Mouse (Mus musculus) embryonic fibroblast, embryonic 13.5 days (primary cell): ENCODE measurements around the gene Fam181a. TPM values are rescaled to one million over a fixed set of nuclear protein-coding genes. Genes with fewer than 3 reads are reported as not detected.

Experiments
- H3K27ac ChIP-seq: 2 replicates; pipeline ENCODE4 v1.5.1; 2012; ENCODE audit warnings: low read length, control low read depth, inconsistent platforms; ENCODE audit not compliant: insufficient read depth
- H3K4me1 ChIP-seq: 2 replicates; pipeline ENCODE4 v1.6.1; 2011; ENCODE audit warnings: low read length; ENCODE audit not compliant: control insufficient read depth, insufficient read depth
- H3K4me3 ChIP-seq: 2 replicates; pipeline ENCODE4 v1.5.1; 2011; ENCODE audit warnings: mild to moderate bottlenecking, control low read depth, low read length; ENCODE audit not compliant: insufficient read depth
- CTCF ChIP-seq: IDR thresholded peaks from 2 replicates; pipeline ENCODE4 v1.5.1; 2011; ENCODE audit warnings: mild to moderate bottlenecking, control low read depth, low read length, moderate library complexity, borderline replicate concordance; ENCODE audit not compliant: insufficient read depth
- POLR2A ChIP-seq: IDR thresholded peaks from 2 replicates; pipeline ENCODE4 v1.6.1; 2011; ENCODE audit warnings: low read depth, mild to moderate bottlenecking, control low read depth, low read length, moderate library complexity
- polyA plus RNA-seq: library from polyadenylated mRNA; stranded (reverse); fragments of >200 nt; gene quantifications from 2 replicates; pipeline ENCODE4 v1.2.4, GENCODE M21; 2011; ENCODE audit warnings: low read depth; ENCODE audit not compliant: missing spikeins, insufficient read length

Fam181a gene
- polyA plus RNA-seq, 1 experiment, result not detected

- no peaks in the 10 kb centered on the region for H3K4me1 ChIP-seq
- no peak for TF ChIP-seq CTCF
- no peak for TF ChIP-seq POLR2A
- H3K27ac ChIP-seq, result no peak overlapping the region
- no peak overlapping the region for H3K4me3 ChIP-seq
Observed at GRCm38 (mm10) chr12:103287276-103287675, 23.5 kb upstream of the Fam181a start.

DNA sequence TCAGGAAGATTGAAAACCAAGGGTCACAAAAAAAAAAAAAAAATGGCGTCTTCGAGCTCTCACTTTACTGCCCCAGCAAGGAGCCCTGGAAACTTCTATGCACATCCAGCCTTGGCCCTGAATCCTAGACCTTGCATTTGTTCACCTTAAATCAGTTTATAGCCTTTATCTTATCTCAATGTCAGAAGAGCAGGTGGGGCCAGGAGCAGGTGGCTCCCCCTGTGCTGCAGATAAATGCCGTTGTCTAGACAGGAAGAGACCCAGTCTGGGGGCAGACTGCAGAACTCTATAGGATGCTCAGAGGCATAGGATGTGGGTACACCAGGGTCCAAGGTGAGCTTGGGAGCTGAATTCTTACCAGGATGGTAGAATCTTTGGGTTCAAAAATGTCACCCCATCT lies 18.4 kb upstream of the Fam181a start:
- Histone ChIP-seq H3K4me1 (no peaks in the 10 kb centered on the region), H3K27ac (no peak overlapping the region), H3K4me3 (no peak overlapping the region)
- TF ChIP-seq POLR2A (no peak), CTCF (no peak)

DNA sequence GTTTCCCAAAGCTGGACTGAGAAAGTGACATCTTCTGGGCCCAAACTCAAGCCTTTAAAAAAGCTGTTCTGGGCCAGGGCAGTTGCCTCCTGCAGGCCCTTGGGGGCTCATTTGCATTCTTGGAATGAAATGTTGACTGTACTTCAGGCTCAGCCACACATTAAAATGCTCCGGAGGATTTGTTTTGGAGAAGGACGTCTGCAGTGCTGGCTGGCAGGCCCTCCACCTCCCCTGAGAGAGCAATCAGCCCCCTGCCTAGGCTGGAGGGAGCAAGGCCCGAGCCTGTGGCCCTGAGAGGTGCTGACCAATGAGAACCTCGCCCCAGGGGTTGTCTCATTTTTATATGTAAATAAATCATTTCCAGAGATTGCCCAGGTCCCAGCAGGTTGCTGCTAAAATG lies 14.5 kb upstream of the Fam181a start:
- no peak for TF ChIP-seq CTCF
- no peak for TF ChIP-seq POLR2A
- Histone ChIP-seq H3K4me3 (no peak overlapping the region), H3K27ac (no peak overlapping the region), H3K4me1 (no peaks in the 10 kb centered on the region)

GRCm38 (mm10) chr12:103300493-103300892 lies 10.3 kb upstream of the Fam181a start:
- H3K27ac ChIP-seq, result no peak overlapping the region
- no peak overlapping the region for H3K4me3 ChIP-seq
- no peaks in the 10 kb centered on the region for H3K4me1 ChIP-seq
- TF ChIP-seq CTCF (no peak), POLR2A (no peak)

- no peak overlapping the region for H3K4me3 ChIP-seq
- H3K4me1 ChIP-seq, result no peaks in the 10 kb centered on the region
- no peak overlapping the region for H3K27ac ChIP-seq
- TF ChIP-seq POLR2A (no peak), CTCF (peak; percentile 27; the same call in 1 of the 2 replicates)
Observed at GRCm38 (mm10) chr12:103301645-103302044, 9.1 kb upstream of the Fam181a start.

DNA sequence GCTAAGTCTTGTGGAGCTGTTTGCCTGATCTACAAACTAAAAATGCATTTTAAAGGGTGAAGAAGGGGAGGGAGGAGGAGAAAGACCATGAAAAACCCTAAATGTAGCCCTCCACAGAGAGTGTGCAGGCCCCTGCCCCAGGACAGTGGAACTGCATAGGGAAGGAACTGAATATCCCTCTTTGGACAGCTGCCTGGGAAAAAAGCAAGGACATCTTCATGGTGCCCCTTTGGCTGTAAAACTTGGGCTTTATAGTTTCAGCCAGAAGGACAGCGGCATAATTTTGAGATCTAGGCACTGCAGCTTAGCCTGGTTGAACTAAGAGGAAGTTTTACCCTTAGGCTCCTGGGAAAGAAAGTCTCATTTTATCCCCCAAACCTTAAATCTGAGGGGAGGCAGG lies 7.8 kb upstream of the Fam181a start:
- no peaks in the 10 kb centered on the region for H3K4me1 ChIP-seq
- H3K27ac ChIP-seq, result no peak overlapping the region
- TF ChIP-seq POLR2A (no peak), CTCF (no peak)
- no peak overlapping the region for H3K4me3 ChIP-seq

GRCm38 (mm10) chr12:103306224-103306623 lies 4.6 kb upstream of the Fam181a start:
- Histone ChIP-seq H3K4me1 (no peaks in the 10 kb centered on the region), H3K27ac (no peak overlapping the region), H3K4me3 (no peak overlapping the region)
- TF ChIP-seq CTCF, result no peak
- TF ChIP-seq POLR2A, result no peak

GRCm38 (mm10) chr12:103306720-103307119 lies 4.1 kb upstream of the Fam181a start:
- TF ChIP-seq CTCF (no peak), POLR2A (no peak)
- H3K4me1 ChIP-seq, result no peaks in the 10 kb centered on the region
- H3K27ac ChIP-seq, result no peak overlapping the region
- no peak overlapping the region for H3K4me3 ChIP-seq

DNA sequence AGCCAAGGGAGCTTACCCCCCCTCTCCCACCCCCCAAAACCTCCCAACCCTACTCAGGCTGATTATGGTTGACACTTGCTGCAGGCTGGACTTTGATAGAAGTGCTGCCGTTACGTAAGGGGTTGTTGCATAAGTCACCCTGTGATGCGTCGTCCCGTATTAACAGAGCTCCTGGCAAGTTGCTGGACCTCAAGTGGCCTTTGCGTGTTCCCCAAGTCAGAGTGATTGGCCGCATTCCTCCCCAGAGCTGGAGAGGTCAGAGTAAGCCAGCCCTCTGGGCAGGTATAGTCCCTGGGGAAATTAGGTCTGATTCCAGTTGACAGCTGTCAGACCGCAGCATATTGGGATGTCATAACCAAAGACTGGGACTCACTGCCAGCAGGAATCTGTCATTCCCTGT lies 1.1 kb downstream of the Fam181a start:
- TF ChIP-seq POLR2A (no peak), CTCF (no peak)
- Histone ChIP-seq H3K4me3 (no peak overlapping the region), H3K4me1 (no peaks in the 10 kb centered on the region), H3K27ac (no peak overlapping the region)

- Histone ChIP-seq H3K27ac (no peak overlapping the region), H3K4me1 (no peaks in the 10 kb centered on the region), H3K4me3 (no peak overlapping the region)
- TF ChIP-seq POLR2A (no peak), CTCF (no peak)
Observed at GRCm38 (mm10) chr12:103313274-103313673, 2.5 kb downstream of the Fam181a start.
